Mouse (Mus musculus) stomach, embryonic 16.5 days (tissue): Measurements from ENCODE around the gene Rgs6. TPM values are rescaled to one million over a fixed set of nuclear protein-coding genes. Genes with fewer than 3 reads are reported as not detected.

ENCODE experiments used
- ATAC-seq: fragments of 200-750 bp; cut with Nextera tagmentation; 2 replicates; pipeline ENCODE4 v1.8.0; 2017; ENCODE audit warnings: moderate number of reproducible peaks, moderate TSS enrichment; ENCODE audit not compliant: insufficient read depth, low FRiP score
- H3K27ac ChIP-seq: fragments of 300-500 bp; sonication (generic); 2 replicates; pipeline ENCODE4 v1.5.1; 2014; ENCODE audit warnings: low read length
- H3K27me3 ChIP-seq: fragments of 300-500 bp; sonication (generic); 2 replicates; pipeline ENCODE4 v1.6.1; 2014; ENCODE audit warnings: low read length, control low read depth, mixed read lengths; ENCODE audit not compliant: control insufficient read depth, insufficient read depth
- H3K36me3 ChIP-seq: fragments of 300-500 bp; sonication (generic); 2 replicates; pipeline ENCODE4 v1.6.1; 2014; ENCODE audit warnings: low read length; ENCODE audit not compliant: control insufficient read depth, insufficient read depth
- H3K4me1 ChIP-seq: fragments of 300-500 bp; sonication (generic); 2 replicates; pipeline ENCODE4 v1.6.1; 2014; ENCODE audit warnings: low read length, control low read depth, mixed read lengths; ENCODE audit not compliant: control insufficient read depth, insufficient read depth
- H3K4me2 ChIP-seq: fragments of 300-500 bp; sonication (generic); 2 replicates; pipeline ENCODE4 v1.6.1; 2014; ENCODE audit warnings: low read depth, low read length, mixed read lengths
- H3K4me3 ChIP-seq: fragments of 300-500 bp; sonication (generic); replicated peaks from 2 replicates; pipeline ENCODE4 v1.5.1; 2014; ENCODE audit warnings: mild to moderate bottlenecking, low read length
- H3K9ac ChIP-seq: fragments of 300-500 bp; sonication (generic); 2 replicates; pipeline ENCODE4 v1.6.1; 2014; ENCODE audit warnings: low read length
- H3K9me3 ChIP-seq: fragments of 300-500 bp; sonication (generic); replicated peaks from 2 replicates; pipeline ENCODE4 v1.6.1; 2016; ENCODE audit warnings: low read length, control low read depth; ENCODE audit not compliant: control insufficient read depth
- WGBS: fragments of 180-500 bp; shearing (Covaris S2); extraction: QIAGEN DNeasy Blood & Tissue Kit; methylation state at CpG from one replicate; pipeline ENCODE4 v1.1.7; 2014; 5-methylcytosine and 5-hydroxymethylcytosine counted together
- polyA plus RNA-seq: library from polyadenylated mRNA; unstranded; fragments of >200 nt; fragmentation: Nextera tagmentation; extraction: Ambion mirVana; gene quantifications from 2 replicates; pipeline ENCODE4 v1.2.1, GENCODE M21; 2015

Rgs6 gene
- polyA plus RNA-seq, 1 experiment from 2014 or later, result 1.5 TPM

GRCm38 (mm10) chr12:83112283-83112682 is 524.2 kb downstream of the Rgs6 start:
- Histone ChIP-seq H3K4me2 (no peak overlapping the region), H3K27ac (no peak overlapping the region), H3K27me3 (no peaks in the 10 kb centered on the region), H3K9me3 (no peaks in the 10 kb centered on the region), H3K36me3 (no peaks in the 10 kb centered on the region), H3K4me3 (no peak overlapping the region), H3K4me1 (no peaks in the 10 kb centered on the region), H3K9ac (no peak overlapping the region)
- 88% methylated on average over 5 of the region's 5 CpGs for WGBS
- ATAC-seq, result no peak

GRCm38 (mm10) chr12:83112901-83113628 is 525.0 kb downstream of the Rgs6 start:
- no peaks in the 10 kb centered on the region for H3K9me3 ChIP-seq
- H3K9ac ChIP-seq, result no peak overlapping the region
- no peak overlapping the region for H3K4me2 ChIP-seq
- H3K27me3 ChIP-seq, result no peaks in the 10 kb centered on the region
- H3K4me1 ChIP-seq, result no peaks in the 10 kb centered on the region
- no peaks in the 10 kb centered on the region for H3K36me3 ChIP-seq
- no peak for ATAC-seq
- no peak overlapping the region for H3K27ac ChIP-seq
- H3K4me3 ChIP-seq, result no peak overlapping the region
- WGBS, result 68% methylated on average over 6 of the region's 6 CpGs

GRCm38 (mm10) chr12:83113971-83114370 is 525.9 kb downstream of the Rgs6 start:
- whole genome bisulfite sequencing, result 49% methylated on average over 3 of the region's 3 CpGs
- Histone ChIP-seq H3K27ac (no peak overlapping the region), H3K9me3 (no peaks in the 10 kb centered on the region), H3K27me3 (no peaks in the 10 kb centered on the region), H3K9ac (no peak overlapping the region), H3K4me3 (no peak overlapping the region), H3K4me2 (no peak overlapping the region), H3K36me3 (no peaks in the 10 kb centered on the region), H3K4me1 (no peaks in the 10 kb centered on the region)
- ATAC-seq, result no peak

GRCm38 (mm10) chr12:83114396-83115053 is 526.4 kb downstream of the Rgs6 start:
- no peaks in the 10 kb centered on the region for H3K27me3 ChIP-seq
- H3K4me3 ChIP-seq, result no peak overlapping the region
- WGBS, result 34% methylated on average over 5 of the region's 5 CpGs
- H3K4me2 ChIP-seq, result no peak overlapping the region
- H3K36me3 ChIP-seq, result no peaks in the 10 kb centered on the region
- no peak overlapping the region for H3K27ac ChIP-seq
- no peaks in the 10 kb centered on the region for H3K4me1 ChIP-seq
- no peaks in the 10 kb centered on the region for H3K9me3 ChIP-seq
- ATAC-seq, result no peak
- no peak overlapping the region for H3K9ac ChIP-seq

DNA sequence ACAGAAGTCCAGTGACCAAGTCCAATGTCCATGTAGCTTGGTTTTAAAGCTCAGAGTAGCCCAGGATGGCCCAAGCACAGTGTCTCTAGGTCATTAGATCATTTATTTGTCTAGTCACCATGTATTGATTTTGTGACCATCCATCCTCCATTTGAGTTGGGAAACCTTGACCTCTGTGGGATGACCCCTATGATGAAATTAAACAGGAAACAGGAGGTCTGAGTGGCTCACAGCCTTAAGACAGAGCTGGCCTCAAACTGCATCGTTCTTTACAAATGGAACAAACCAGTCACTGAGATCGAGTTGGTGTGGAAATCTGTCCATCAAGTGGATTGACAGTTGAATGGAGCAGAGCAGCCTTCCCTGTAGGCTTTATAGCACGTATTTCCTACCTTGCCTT is 536.0 kb downstream of the Rgs6 start:
- H3K4me3 ChIP-seq, result no peak overlapping the region
- no peaks in the 10 kb centered on the region for H3K4me1 ChIP-seq
- H3K9me3 ChIP-seq, result no peaks in the 10 kb centered on the region
- no peaks in the 10 kb centered on the region for H3K27me3 ChIP-seq
- no peak overlapping the region for H3K27ac ChIP-seq
- H3K36me3 ChIP-seq, result no peaks in the 10 kb centered on the region
- no peak for ATAC-seq
- H3K4me2 ChIP-seq, result no peak overlapping the region
- 35% methylated on average over 3 of the region's 3 CpGs for WGBS
- no peak overlapping the region for H3K9ac ChIP-seq

DNA sequence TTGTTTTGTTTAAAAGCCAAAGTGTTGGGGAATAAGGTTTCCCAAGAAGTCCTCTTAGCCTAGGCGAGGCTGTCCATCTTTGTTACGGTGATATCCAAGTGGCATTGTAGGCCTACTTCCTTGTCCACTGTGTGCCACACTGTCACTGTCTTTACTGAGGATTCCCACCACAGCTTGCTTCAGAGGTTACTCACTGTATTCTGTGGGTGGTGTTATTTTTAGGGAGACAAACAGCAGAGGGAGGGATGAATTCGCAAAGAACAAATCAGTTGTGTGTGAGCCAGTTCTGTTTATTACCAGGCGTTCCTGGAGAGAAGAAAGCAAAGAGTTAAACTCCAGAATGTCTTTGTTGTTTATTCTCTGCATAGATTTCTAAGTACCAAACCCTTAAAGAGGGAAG is 537.2 kb downstream of the Rgs6 start:
- Histone ChIP-seq H3K4me3 (no peak overlapping the region), H3K9ac (no peak overlapping the region), H3K9me3 (no peaks in the 10 kb centered on the region), H3K27me3 (no peaks in the 10 kb centered on the region), H3K36me3 (no peaks in the 10 kb centered on the region), H3K4me1 (no peaks in the 10 kb centered on the region), H3K4me2 (no peak overlapping the region), H3K27ac (no peak overlapping the region)
- ATAC-seq, result no peak
- WGBS, result 68% methylated on average over 4 of the region's 4 CpGs

DNA sequence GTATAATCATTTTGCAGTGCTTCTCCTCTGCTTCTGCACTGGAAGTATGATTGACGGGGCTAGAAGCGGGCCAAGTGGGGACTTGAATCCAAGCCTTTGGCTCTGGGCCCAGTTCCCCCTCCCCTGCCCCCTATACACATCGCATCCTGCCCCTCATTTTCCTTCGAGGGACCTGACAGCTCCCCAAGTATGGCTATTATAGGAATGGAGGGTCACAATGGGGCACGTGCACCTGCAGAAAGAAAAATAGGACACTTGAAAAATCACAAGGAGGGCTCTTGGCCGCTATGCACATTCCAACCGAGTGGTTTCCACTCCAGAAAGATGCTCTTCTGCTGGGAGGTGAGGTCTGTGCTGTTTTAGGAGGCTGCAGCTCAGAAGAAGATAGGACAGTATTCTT is 538.8 kb downstream of the Rgs6 start:
- Histone ChIP-seq H3K36me3 (no peaks in the 10 kb centered on the region), H3K4me2 (no peak overlapping the region), H3K4me1 (no peaks in the 10 kb centered on the region), H3K9ac (no peak overlapping the region), H3K27me3 (no peaks in the 10 kb centered on the region), H3K4me3 (no peak overlapping the region), H3K27ac (no peak overlapping the region), H3K9me3 (no peaks in the 10 kb centered on the region)
- WGBS, result 65% methylated on average over 7 of the region's 7 CpGs
- ATAC-seq, result no peak

DNA sequence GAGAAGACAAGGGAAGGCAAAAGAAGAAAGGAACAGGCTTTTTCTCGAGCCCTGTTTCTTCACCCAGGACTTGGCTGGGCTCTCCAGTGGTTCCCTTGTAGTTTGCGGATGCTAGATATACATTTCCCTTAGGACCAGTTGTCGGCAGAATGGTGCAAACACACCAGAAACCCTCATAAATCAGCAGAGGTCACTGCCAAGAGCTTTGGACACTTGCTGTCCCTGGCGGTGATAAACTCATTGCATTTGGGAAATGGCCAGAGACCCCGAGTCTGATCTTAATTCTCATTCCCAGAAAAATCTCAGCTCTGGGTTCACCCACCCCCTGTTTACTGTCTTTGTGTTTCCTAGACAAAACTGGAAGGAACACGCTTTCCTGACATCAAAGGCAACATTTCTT is 539.9 kb downstream of the Rgs6 start:
- Histone ChIP-seq H3K36me3 (no peaks in the 10 kb centered on the region), H3K27ac (no peak overlapping the region), H3K9ac (no peak overlapping the region), H3K4me3 (no peak overlapping the region), H3K4me2 (no peak overlapping the region), H3K9me3 (no peaks in the 10 kb centered on the region), H3K27me3 (no peaks in the 10 kb centered on the region), H3K4me1 (no peaks in the 10 kb centered on the region)
- no peak for ATAC-seq
- WGBS, result 50% methylated on average over 6 of the region's 6 CpGs

GRCm38 (mm10) chr12:83128606-83129005 is 540.5 kb downstream of the Rgs6 start:
- H3K9me3 ChIP-seq, result no peaks in the 10 kb centered on the region
- no peak overlapping the region for H3K27ac ChIP-seq
- no peaks in the 10 kb centered on the region for H3K4me1 ChIP-seq
- no peak for ATAC-seq
- 69% methylated on average over 3 of the region's 3 CpGs for WGBS
- no peak overlapping the region for H3K9ac ChIP-seq
- no peak overlapping the region for H3K4me2 ChIP-seq
- H3K4me3 ChIP-seq, result no peak overlapping the region
- H3K36me3 ChIP-seq, result no peaks in the 10 kb centered on the region
- no peaks in the 10 kb centered on the region for H3K27me3 ChIP-seq
